Mouse (Mus musculus) c-Kit-negative CD71-positive TER-119-positive erythroid progenitor cells, embryonic 14.5 days (primary cell): Measurements from ENCODE around the gene Akap11.

Experiments
- DNase-seq: peaks from one replicate; pipeline ENCODE4 v3.0.0-alpha.2; 2013; ENCODE audit warnings: low read depth, low spot score

The Akap11 gene

GRCm38 (mm10) chr14:78528461-78529425 lies 7.9 kb downstream of the Akap11 start:
- no peak for DNase-seq

- DNase-seq = no peak
These were observed 9.7 kb downstream of the Akap11 start for GRCm38 (mm10) chr14:78526907-78527306.

GRCm38 (mm10) chr14:78526475-78526874 lies 10.1 kb downstream of the Akap11 start:
- DNase-seq = no peak

- DNase-seq = no peak
These were observed 10.8 kb downstream of the Akap11 start for GRCm38 (mm10) chr14:78525611-78526457.

- no peak for DNase-seq
These were observed 11.5 kb downstream of the Akap11 start for GRCm38 (mm10) chr14:78525059-78525458.

GRCm38 (mm10) chr14:78510713-78511112 lies 25.9 kb downstream of the Akap11 start:
- DNase-seq = no peak

GRCm38 (mm10) chr14:78509791-78510190 lies 26.8 kb downstream of the Akap11 start:
- no peak for DNase-seq

- DNase-seq = no peak
These were observed 36.0 kb downstream of the Akap11 start for GRCm38 (mm10) chr14:78500578-78500977.

- DNase-seq = no peak
These were observed 39.9 kb downstream of the Akap11 start for GRCm38 (mm10) chr14:78496691-78497090.

- DNase-seq = peak; percentile 54
These were observed 41.4 kb downstream of the Akap11 start for GRCm38 (mm10) chr14:78495241-78495640.

GRCm38 (mm10) chr14:78492602-78493001 lies 44.0 kb downstream of the Akap11 start:
- DNase-seq = no peak

- DNase-seq = no peak
These were observed 45.2 kb downstream of the Akap11 start for GRCm38 (mm10) chr14:78491432-78491831.

GRCm38 (mm10) chr14:78482385-78483231 lies 54.0 kb downstream of the Akap11 start:
- DNase-seq = no peak

- DNase-seq = no peak
These were observed 62.5 kb downstream of the Akap11 start for GRCm38 (mm10) chr14:78474058-78474457.

GRCm38 (mm10) chr14:78470714-78471113 lies 65.9 kb downstream of the Akap11 start:
- DNase-seq = no peak

GRCm38 (mm10) chr14:78468991-78469390 lies 67.6 kb downstream of the Akap11 start:
- DNase-seq = no peak

- DNase-seq = no peak
These were observed 68.6 kb downstream of the Akap11 start for GRCm38 (mm10) chr14:78467994-78468393.

- no peak for DNase-seq
These were observed 72.3 kb downstream of the Akap11 start for GRCm38 (mm10) chr14:78464353-78464752.

- DNase-seq = no peak
These were observed 77.5 kb downstream of the Akap11 start for GRCm38 (mm10) chr14:78459121-78459520.

- no peak for DNase-seq
These were observed 77.9 kb downstream of the Akap11 start for GRCm38 (mm10) chr14:78458705-78459104.

- DNase-seq = no peak
These were observed 81.6 kb downstream of the Akap11 start for GRCm38 (mm10) chr14:78454970-78455369.
